Mouse (Mus musculus): ENCODE results near the gene Ssr4. TPM values are rescaled to one million over a fixed set of nuclear protein-coding genes. Genes with fewer than 3 reads are reported as not detected.
A peak's percentile ranks its signal among the peaks of the same experiment; 100 is the strongest.

Gene Ssr4
- polyA plus RNA-seq, 1 experiment from 2014 or later = 283 TPM

DNA sequence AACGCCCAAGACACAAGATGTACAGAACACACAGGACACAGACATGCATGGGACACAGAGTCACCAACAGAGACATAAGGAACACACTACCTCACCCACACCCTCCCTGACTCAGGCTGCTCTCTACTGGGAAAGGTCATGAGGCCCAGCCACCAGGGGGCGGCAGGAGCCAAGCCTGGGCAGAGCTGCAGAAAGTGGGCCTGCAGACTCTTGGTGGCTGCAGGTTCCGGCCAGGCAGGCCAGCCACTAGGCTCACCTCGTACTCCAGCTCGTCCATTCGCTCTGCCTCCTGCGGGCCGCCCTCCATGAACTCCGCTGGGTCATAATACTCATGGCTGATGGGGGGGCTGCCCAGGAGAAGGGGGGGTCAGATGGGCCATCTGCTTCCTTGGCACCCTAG lies 11.7 kb downstream of the Ssr4 start:
- Histone ChIP-seq H3K4me3 (replicated peaks; ENCODE audit: low read depth, low read length) (no peak overlapping the region), H3K27ac (no peak overlapping the region), H3K9me3 (replicated peaks; ENCODE audit: low read length) (no peaks in the 10 kb centered on the region), H3K9ac (ENCODE audit: low read depth, low read length) (no peak overlapping the region), H3K4me2 (ENCODE audit: low read length) (no peak overlapping the region), H3K4me1 (replicated peaks; ENCODE audit: insufficient read depth, low read length) (no peaks in the 10 kb centered on the region), H3K27me3 (ENCODE audit: insufficient read depth, low read length) (no peaks in the 10 kb centered on the region), H3K36me3 (ENCODE audit: insufficient read depth, low read length) (no peaks in the 10 kb centered on the region)
- ATAC-seq (replicated peaks; ENCODE audit: low FRiP score, low read depth) (peak; percentile 86), DNase-seq (ENCODE audit: low spot score) (peak; percentile 68)
- peak; percentile 85 for TF ChIP-seq CTCF (IDR thresholded peaks at IDR 0.05; ENCODE audit: low read depth)
- WGBS = 35% methylated on average over 9 of the region's 9 CpGs

DNA sequence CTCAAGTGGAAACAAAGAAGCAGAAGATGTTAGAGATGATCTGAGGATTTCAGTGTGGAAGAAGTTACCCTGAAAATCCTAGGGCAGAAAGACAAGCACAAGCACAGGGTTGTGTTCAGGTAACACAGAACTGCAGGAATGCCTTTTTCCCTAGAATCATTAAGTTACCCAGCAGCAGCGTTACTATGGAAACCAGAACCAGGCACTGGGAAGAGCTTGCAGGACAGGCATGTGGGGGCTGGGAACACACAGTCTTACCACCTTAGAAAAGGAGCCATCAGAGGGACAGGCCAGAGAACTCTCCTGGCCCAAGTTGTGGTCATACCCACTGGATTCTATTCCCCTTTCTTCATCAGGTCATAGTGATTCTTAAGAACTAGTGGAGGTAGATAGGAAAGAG lies 19.0 kb downstream of the Ssr4 start:
- 62% methylated on average over 1 of the region's 1 CpGs for WGBS

DNA sequence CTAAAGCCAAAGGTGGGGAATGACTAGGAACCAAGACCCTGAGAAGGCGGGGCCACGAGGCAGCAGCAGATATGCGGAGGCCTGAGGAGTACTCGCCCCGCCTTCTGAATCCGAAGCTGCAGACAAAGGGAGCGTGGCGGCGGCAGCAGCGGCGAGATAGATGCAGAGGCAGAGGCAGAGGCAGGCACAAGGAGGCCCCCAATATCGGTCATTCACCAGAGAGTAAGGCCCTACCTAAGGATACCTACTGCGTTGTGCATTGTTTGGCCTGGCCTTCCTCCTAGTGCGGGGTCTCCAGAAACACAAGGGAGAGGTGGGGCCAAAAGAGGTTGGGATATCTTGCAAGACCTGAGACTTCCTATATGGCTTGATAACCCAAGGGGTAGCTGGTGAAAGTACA lies 28.2 kb downstream of the Ssr4 start:
- H3K4me3 ChIP-seq (replicated peaks; ENCODE audit: low read depth, low read length) = peak overlapping the region; percentile 22; the same call in 1 of the 2 replicates
- H3K9me3 ChIP-seq (replicated peaks; ENCODE audit: low read length) = no peaks in the 10 kb centered on the region
- no peak for TF ChIP-seq CTCF (IDR thresholded peaks at IDR 0.05; ENCODE audit: low read depth)
- ATAC-seq (replicated peaks; ENCODE audit: low FRiP score, low read depth) (0 out of 2 replicates have a peak, but pooled peaks have one; percentile 33), DNase-seq (ENCODE audit: low spot score) (peak; percentile 28)
- H3K4me2 ChIP-seq (ENCODE audit: low read length) = peak overlapping the region; percentile 48
- WGBS = 25% methylated on average over 14 of the region's 14 CpGs
- H3K27ac ChIP-seq = no peak overlapping the region
- no peaks in the 10 kb centered on the region for H3K36me3 ChIP-seq (ENCODE audit: insufficient read depth, low read length)
- H3K27me3 ChIP-seq (ENCODE audit: insufficient read depth, low read length) = no peaks in the 10 kb centered on the region
- no peaks in the 10 kb centered on the region for H3K4me1 ChIP-seq (replicated peaks; ENCODE audit: insufficient read depth, low read length)
- peak overlapping the region; percentile 35; the same call in 1 of the 2 replicates for H3K9ac ChIP-seq (ENCODE audit: low read depth, low read length)

More for the DNA sequence above, 19.0 kb downstream of the Ssr4 start:
- no peaks in the 10 kb centered on the region for H3K36me3 ChIP-seq (ENCODE audit: insufficient read depth, low read length)
- no peak for TF ChIP-seq CTCF (IDR thresholded peaks at IDR 0.05; ENCODE audit: low read depth)
- no peak for ATAC-seq (replicated peaks; ENCODE audit: low FRiP score, low read depth)
- H3K9me3 ChIP-seq (replicated peaks; ENCODE audit: low read length) = no peaks in the 10 kb centered on the region
- no peaks in the 10 kb centered on the region for H3K4me1 ChIP-seq (replicated peaks; ENCODE audit: insufficient read depth, low read length)
- H3K4me2 ChIP-seq (ENCODE audit: low read length) = no peak overlapping the region
- no peak overlapping the region for H3K27ac ChIP-seq
- DNase-seq (ENCODE audit: low spot score) = no peak
- H3K27me3 ChIP-seq (ENCODE audit: insufficient read depth, low read length) = no peaks in the 10 kb centered on the region
- H3K4me3 ChIP-seq (replicated peaks; ENCODE audit: low read depth, low read length) = no peak overlapping the region
- H3K9ac ChIP-seq (ENCODE audit: low read depth, low read length) = no peak overlapping the region

DNA sequence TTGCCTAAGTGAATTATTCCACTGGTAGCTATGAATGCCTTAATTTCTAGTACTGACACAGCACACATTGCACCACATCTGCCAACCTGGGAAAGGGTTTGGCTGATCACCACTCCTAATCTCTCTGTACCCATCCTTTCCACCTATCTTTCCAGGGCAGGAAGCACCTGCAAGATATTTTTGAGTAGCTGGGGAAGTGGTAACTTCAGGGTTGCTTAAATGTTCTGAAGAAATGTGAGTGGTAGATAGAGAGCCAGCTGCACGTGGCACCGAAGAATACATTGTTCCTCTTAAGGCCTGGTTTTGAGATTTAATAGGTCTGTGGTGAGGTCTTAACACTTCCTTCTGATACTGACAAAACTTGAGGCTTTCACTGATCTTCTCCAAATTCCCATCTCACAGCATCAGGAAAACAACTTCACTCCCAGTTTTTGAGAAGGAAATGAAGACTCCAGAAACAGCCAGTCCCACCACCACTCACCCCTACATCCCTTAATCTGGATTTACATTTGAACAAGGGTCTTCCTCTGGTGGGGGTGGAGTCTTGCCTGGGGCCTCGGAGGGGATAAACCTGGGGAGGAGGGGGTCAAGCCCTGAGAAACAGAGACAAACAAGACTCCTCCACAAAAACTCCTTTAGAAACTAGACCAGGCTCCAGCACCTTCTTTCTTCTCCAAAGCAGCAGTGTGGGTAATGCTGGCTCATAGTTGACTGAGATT lies 29.9 kb downstream of the Ssr4 start:
- Histone ChIP-seq H3K36me3 (ENCODE audit: insufficient read depth, low read length) (no peaks in the 10 kb centered on the region), H3K27ac (no peak overlapping the region), H3K4me2 (ENCODE audit: low read length) (no peak overlapping the region), H3K9ac (ENCODE audit: low read depth, low read length) (no peak overlapping the region), H3K4me3 (replicated peaks; ENCODE audit: low read depth, low read length) (no peak overlapping the region), H3K9me3 (replicated peaks; ENCODE audit: low read length) (no peaks in the 10 kb centered on the region), H3K27me3 (ENCODE audit: insufficient read depth, low read length) (no peaks in the 10 kb centered on the region), H3K4me1 (replicated peaks; ENCODE audit: insufficient read depth, low read length) (no peaks in the 10 kb centered on the region)
- WGBS = 55% methylated on average over 3 of the region's 3 CpGs
- TF ChIP-seq CTCF (IDR thresholded peaks at IDR 0.05; ENCODE audit: low read depth) = no peak
- DNase-seq (ENCODE audit: low spot score) (no peak), ATAC-seq (replicated peaks; ENCODE audit: low FRiP score, low read depth) (no peak)

DNA sequence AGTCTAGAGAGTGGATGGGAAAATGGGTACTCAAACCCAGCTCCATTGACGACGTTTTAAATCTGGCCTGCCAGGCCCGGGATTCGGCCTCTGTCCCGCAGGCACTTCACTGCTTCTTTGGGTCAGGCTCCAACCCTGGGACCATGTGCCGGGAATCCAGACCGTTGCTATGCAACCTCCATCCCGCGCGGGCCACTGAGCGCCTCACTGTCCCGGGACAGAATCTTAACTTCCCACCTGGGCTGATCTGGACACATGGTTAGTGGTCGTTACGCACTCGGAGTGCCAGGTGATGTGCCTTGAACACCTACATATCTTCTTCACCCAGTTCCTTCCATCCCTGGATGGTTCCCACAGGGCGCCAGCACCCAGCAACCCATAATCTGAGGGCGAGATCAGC lies 36.9 kb downstream of the Ssr4 start:
- DNase-seq (ENCODE audit: low spot score) (peak; percentile 9), ATAC-seq (replicated peaks; ENCODE audit: low FRiP score, low read depth) (no peak)
- Histone ChIP-seq H3K4me2 (ENCODE audit: low read length) (peak overlapping the region; percentile 76), H3K27me3 (ENCODE audit: insufficient read depth, low read length) (no peaks in the 10 kb centered on the region), H3K4me3 (replicated peaks; ENCODE audit: low read depth, low read length) (peak overlapping the region; percentile 54), H3K36me3 (ENCODE audit: insufficient read depth, low read length) (no peaks in the 10 kb centered on the region), H3K9me3 (replicated peaks; ENCODE audit: low read length) (no peaks in the 10 kb centered on the region), H3K27ac (no peak overlapping the region), H3K9ac (ENCODE audit: low read depth, low read length) (no peak overlapping the region), H3K4me1 (replicated peaks; ENCODE audit: insufficient read depth, low read length) (no peaks in the 10 kb centered on the region)
- no peak for TF ChIP-seq CTCF (IDR thresholded peaks at IDR 0.05; ENCODE audit: low read depth)
- WGBS = 23% methylated on average over 17 of the region's 17 CpGs

DNA sequence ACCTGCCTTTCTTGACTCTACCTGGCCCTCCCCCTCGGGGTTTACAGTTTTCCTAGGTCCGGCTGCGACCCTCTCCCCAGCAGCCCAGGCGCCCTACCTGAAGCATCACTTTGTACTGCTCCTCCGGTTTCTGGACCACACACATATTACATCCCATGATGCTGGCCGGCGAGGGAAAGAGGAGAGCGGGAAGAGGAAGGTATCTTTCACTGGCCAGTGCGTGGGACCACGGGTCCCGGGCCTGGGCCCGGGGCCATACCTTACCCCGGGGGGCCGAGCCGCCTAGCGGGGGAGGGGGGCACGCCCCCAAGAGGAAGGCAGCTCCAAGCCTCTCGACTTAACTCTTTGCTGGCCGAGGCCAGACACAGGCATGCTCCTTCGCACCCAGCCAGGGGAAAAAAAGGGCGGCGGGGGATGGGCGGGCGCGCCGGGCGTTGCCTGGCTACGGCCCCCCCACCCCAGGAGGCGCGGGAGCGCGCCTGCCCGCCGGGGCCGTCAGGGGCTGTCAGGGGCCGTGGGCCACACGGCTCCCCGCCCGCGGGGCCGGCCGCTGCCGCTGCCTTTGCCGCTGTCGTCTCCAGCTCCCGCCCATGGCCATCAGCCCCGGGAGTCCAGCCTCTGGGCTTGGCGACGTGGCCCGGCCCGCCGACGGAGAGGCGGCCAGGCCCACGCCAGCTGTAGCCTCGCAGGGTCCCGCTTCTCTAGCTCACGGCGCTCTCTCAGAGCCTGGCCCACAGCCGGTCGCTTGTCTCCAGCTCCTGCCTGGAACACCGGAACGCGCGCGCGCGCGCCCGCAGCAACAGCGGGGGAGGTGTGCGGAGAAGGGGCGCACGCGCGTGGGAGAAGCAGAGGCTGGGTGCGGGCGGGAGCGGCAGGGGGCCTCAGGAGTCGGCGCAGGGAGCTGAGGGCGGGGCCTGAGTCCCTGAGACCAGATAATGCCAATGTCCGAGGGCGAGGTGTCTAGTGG lies 37.6 kb downstream of the Ssr4 start, which contains the start of gene Pdzd4:
Gene Pdzd4 (minus strand): TSS at position 785 of the 967 bp plus-strand sequence.
- no peaks in the 10 kb centered on the region for H3K27me3 ChIP-seq (ENCODE audit: insufficient read depth, low read length)
- no peak within 1 kb of the TSS for H3K27ac ChIP-seq
- ATAC-seq (replicated peaks; ENCODE audit: low FRiP score, low read depth) (peak; percentile 73), DNase-seq (ENCODE audit: low spot score) (peak; percentile 68)
- H3K4me2 ChIP-seq (ENCODE audit: low read length) = peak within 1 kb of the TSS; percentile 76
- no peak for TF ChIP-seq CTCF (IDR thresholded peaks at IDR 0.05; ENCODE audit: low read depth)
- H3K4me1 ChIP-seq (replicated peaks; ENCODE audit: insufficient read depth, low read length) = no peaks in the 10 kb centered on the region
- 22% methylated on average over 59 of the region's 84 CpGs for WGBS
- peak within 1 kb of the TSS; percentile 54 for H3K4me3 ChIP-seq (replicated peaks; ENCODE audit: low read depth, low read length)
- no peaks in the 10 kb centered on the region for H3K36me3 ChIP-seq (ENCODE audit: insufficient read depth, low read length)
- H3K9me3 ChIP-seq (replicated peaks; ENCODE audit: low read length) = no peaks in the 10 kb centered on the region
- H3K9ac ChIP-seq (ENCODE audit: low read depth, low read length) = peak within 1 kb of the TSS; percentile 59
